Mouse (Mus musculus): ENCODE results near the gene Cfap157.

Cfap157 gene

GRCm38 (mm10) chr2:32750887-32751664 lies 33.2 kb downstream of the Cfap157 start:
- CTCF ChIA-PET: interaction anchor here (0.9 to 1.3 kb wide), 2 partner anchors 9 to 13 kb away, joined by 5 to 6 read pairs; no protein-coding TSS in a partner anchor

- CTCF ChIA-PET: no interaction called here
Measured at GRCm38 (mm10) chr2:32750199-32750598, 34.0 kb downstream of the Cfap157 start.

- CTCF ChIA-PET: no interaction called here
Measured at GRCm38 (mm10) chr2:32749082-32749481, 35.1 kb downstream of the Cfap157 start.

GRCm38 (mm10) chr2:32744272-32744982 lies 39.8 kb downstream of the Cfap157 start:
- CTCF ChIA-PET: no interaction called here

GRCm38 (mm10) chr2:32742173-32742531 lies 42.1 kb downstream of the Cfap157 start:
- CTCF ChIA-PET: interaction anchor here (0.6 kb wide), 1 partner anchor 9 kb away, joined by 5 read pairs; no protein-coding TSS in a partner anchor

GRCm38 (mm10) chr2:32741273-32742172 lies 42.7 kb downstream of the Cfap157 start:
- CTCF ChIA-PET: interaction anchor here (0.6 to 0.7 kb wide), 2 partner anchors 10 to 246 kb away, joined by 3 to 5 read pairs; no protein-coding TSS in a partner anchor

- CTCF ChIA-PET: interaction anchor here (0.7 kb wide), 1 partner anchor 246 kb away, joined by 3 read pairs; no protein-coding TSS in a partner anchor
Measured at GRCm38 (mm10) chr2:32740916-32741272, 43.3 kb downstream of the Cfap157 start, which contains the start of gene 6330409D20Rik. Gene 6330409D20Rik (minus strand): TSS chr2:32741016.

GRCm38 (mm10) chr2:32739311-32739710 lies 44.9 kb downstream of the Cfap157 start:
- CTCF ChIA-PET: interaction anchor here (0.5 kb wide), 1 partner anchor 105 kb away, joined by 3 read pairs; no protein-coding TSS in a partner anchor

- CTCF ChIA-PET: no interaction called here
Measured at GRCm38 (mm10) chr2:32737008-32737407, 47.2 kb downstream of the Cfap157 start.

GRCm38 (mm10) chr2:32736306-32736829 lies 47.9 kb downstream of the Cfap157 start:
- CTCF ChIA-PET: no interaction called here

- CTCF ChIA-PET: interaction anchor here (0.5 kb wide), 1 partner anchor 22 kb away, joined by 5 read pairs; the partner anchor contains the start of gene Tor2a
Measured at GRCm38 (mm10) chr2:32734933-32735332, 49.3 kb downstream of the Cfap157 start.

GRCm38 (mm10) chr2:32734480-32734879 lies 49.7 kb downstream of the Cfap157 start:
- CTCF ChIA-PET: interaction anchor here (0.5 to 0.6 kb wide), 2 partner anchors 19 to 22 kb away, joined by 3 to 5 read pairs; partner anchors contain the start of gene Tor2a

GRCm38 (mm10) chr2:32732695-32733094 lies 51.5 kb downstream of the Cfap157 start:
- CTCF ChIA-PET: interaction anchor here (0.7 kb wide), 1 partner anchor 231 kb away, joined by 4 read pairs; no protein-coding TSS in a partner anchor

- CTCF ChIA-PET: no interaction called here
Measured at GRCm38 (mm10) chr2:32731911-32732310, 52.3 kb downstream of the Cfap157 start.

GRCm38 (mm10) chr2:32730854-32731253 lies 53.4 kb downstream of the Cfap157 start:
- CTCF ChIA-PET: no interaction called here

- CTCF ChIA-PET: no interaction called here
Measured at GRCm38 (mm10) chr2:32729547-32729946, 54.7 kb downstream of the Cfap157 start.

- CTCF ChIA-PET: no interaction called here
Measured at GRCm38 (mm10) chr2:32728463-32728862, 55.8 kb downstream of the Cfap157 start.

GRCm38 (mm10) chr2:32727435-32727834 lies 56.8 kb downstream of the Cfap157 start:
- CTCF ChIA-PET: interaction anchor here (2.2 kb wide), 1 partner anchor 13 kb away, joined by 13 read pairs; no protein-coding TSS in a partner anchor
